Mouse (Mus musculus): ENCODE results near the gene Gpx2. TPM values are rescaled to one million over a fixed set of nuclear protein-coding genes. Genes with fewer than 3 reads are reported as not detected.
"Not testable (repeated sequence)": the region's sequence is repeated elsewhere in the genome, so short reads cannot be mapped to it uniquely, and the experiment has no call there.

The Gpx2 gene
- polyA plus RNA-seq, 1 experiment from 2014 or later, result 0.11 TPM

DNA sequence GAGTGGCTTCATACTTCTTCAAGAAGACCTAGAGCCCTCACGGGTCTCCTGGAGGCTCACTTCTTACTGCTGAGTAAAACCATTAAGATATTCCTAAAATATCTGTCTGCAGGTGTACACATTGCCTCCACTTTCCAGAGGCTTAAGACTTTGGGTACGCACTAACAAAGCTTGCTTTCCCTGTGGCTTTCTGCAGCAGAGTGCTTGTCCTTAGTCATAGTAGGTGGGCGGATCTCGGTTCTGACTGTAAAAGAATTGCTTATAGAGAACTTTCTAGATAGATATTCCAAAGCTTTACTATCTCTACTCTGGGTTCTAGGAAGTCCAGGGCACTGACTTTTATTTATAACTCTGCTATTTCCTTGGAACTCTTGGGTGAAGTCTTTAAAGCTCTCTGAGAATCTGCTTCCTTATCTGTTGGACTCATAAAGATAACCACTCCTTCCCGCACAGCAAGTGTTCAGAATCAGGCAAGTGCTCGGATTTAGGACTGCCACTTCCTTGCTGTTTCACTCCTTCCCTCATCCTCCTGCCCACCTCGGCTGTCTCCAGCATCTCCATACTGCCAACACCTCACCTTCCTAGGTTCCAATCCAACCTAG is 1.7 kb upstream of the Gpx2 start:
- H3K27me3 ChIP-seq (ENCODE audit: control insufficient read depth, insufficient read depth, low read depth, low read length), result no peaks in the 10 kb centered on the region; the same call in 1 of the 2 replicates
- H3K9me3 ChIP-seq (replicated peaks; ENCODE audit: control insufficient read depth, low read length, poor library complexity, severe bottlenecking), result no peaks in the 10 kb centered on the region
- H3K9ac ChIP-seq (ENCODE audit: low read depth, low read length), result no peak overlapping the region
- H3K4me3 ChIP-seq (ENCODE audit: low read depth, low read length), result no peak overlapping the region
- no peaks in the 10 kb centered on the region for H3K4me1 ChIP-seq (ENCODE audit: control insufficient read depth, insufficient read depth, low read length)
- no peak overlapping the region for H3K27ac ChIP-seq (ENCODE audit: low read length)
- no peak for ATAC-seq
- H3K4me2 ChIP-seq (ENCODE audit: low read length), result no peak overlapping the region
- peaks cover 2% of the 10 kb centered on the region; the same call in 1 of the 2 replicates for H3K36me3 ChIP-seq (ENCODE audit: control insufficient read depth, insufficient read depth, low read length)
- 92% methylated on average over 7 of the region's 7 CpGs for WGBS

DNA sequence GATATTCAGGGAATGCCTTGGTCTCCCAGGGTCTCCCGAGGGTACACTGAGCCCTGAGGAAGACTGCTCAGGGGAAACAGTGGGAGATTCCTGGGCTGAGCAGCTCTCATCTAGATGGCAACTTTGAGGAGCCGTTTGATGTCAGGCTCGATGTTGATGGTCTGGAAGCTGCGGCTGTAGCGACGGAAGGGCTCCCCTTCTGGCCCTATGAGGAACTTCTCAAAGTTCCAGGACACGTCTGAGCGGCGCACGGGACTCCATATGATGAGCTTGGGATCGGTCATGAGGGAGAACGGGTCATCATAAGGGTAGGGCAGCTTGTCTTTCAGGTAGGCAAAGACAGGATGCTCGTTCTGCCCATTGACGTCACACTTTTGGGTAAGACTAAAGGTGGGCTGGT is 2.8 kb downstream of the Gpx2 start:
- H3K4me2 ChIP-seq (ENCODE audit: low read length), result not testable (repeated sequence)
- 45% methylated on average over 14 of the region's 14 CpGs for WGBS

DNA sequence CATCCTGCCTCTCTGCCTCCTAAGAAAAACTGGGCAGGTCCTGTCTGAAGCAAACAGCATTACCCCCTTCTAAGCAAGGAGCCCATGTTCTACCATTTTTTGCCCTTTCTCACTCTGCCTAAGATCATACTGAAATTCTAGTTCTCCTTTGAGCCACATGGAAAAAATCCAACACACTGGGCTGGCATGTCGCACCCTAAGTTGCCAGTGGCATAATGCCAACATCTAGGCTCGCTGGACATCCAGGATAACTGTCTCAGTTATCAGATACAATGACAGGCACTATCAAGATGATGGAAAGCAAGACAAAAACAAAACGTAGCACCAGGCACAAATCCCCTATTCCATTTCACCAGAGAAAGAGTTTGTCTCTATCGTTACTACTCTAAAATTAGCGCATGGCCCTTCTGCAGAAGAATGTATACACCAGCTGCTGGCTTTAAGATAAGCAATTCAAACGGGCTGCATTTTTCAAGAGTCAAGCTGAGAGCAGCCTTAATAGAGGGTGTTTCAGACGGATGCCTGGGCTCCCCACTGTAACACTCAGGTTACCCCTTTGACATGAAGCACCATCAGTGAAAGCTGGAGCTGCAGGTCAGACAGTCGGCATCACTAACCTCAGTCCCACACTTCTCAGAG is 4.8 kb downstream of the Gpx2 start:
- WGBS, result 53% methylated on average over 8 of the region's 8 CpGs
- H3K4me3 ChIP-seq (ENCODE audit: low read depth, low read length), result no peak overlapping the region
- H3K27me3 ChIP-seq (ENCODE audit: control insufficient read depth, insufficient read depth, low read depth, low read length), result no peaks in the 10 kb centered on the region
- no peak overlapping the region for H3K27ac ChIP-seq (ENCODE audit: low read length)
- H3K9ac ChIP-seq (ENCODE audit: low read depth, low read length), result no peak overlapping the region
- H3K9me3 ChIP-seq (replicated peaks; ENCODE audit: control insufficient read depth, low read length, poor library complexity, severe bottlenecking), result no peaks in the 10 kb centered on the region
- ATAC-seq, result no peak
- H3K4me2 ChIP-seq (ENCODE audit: low read length), result no peak overlapping the region
- H3K36me3 ChIP-seq (ENCODE audit: control insufficient read depth, insufficient read depth, low read length), result no peaks in the 10 kb centered on the region
- no peaks in the 10 kb centered on the region for H3K4me1 ChIP-seq (ENCODE audit: control insufficient read depth, insufficient read depth, low read length)

More for the DNA sequence above, 2.8 kb downstream of the Gpx2 start:
- not testable (repeated sequence) for H3K36me3 ChIP-seq (ENCODE audit: control insufficient read depth, insufficient read depth, low read length); H3K9me3 ChIP-seq (replicated peaks; ENCODE audit: control insufficient read depth, low read length, poor library complexity, severe bottlenecking); H3K9ac ChIP-seq (ENCODE audit: low read depth, low read length); ATAC-seq; H3K27ac ChIP-seq (ENCODE audit: low read length); H3K4me3 ChIP-seq (ENCODE audit: low read depth, low read length); H3K27me3 ChIP-seq (ENCODE audit: control insufficient read depth, insufficient read depth, low read depth, low read length); H3K4me1 ChIP-seq (ENCODE audit: control insufficient read depth, insufficient read depth, low read length)

DNA sequence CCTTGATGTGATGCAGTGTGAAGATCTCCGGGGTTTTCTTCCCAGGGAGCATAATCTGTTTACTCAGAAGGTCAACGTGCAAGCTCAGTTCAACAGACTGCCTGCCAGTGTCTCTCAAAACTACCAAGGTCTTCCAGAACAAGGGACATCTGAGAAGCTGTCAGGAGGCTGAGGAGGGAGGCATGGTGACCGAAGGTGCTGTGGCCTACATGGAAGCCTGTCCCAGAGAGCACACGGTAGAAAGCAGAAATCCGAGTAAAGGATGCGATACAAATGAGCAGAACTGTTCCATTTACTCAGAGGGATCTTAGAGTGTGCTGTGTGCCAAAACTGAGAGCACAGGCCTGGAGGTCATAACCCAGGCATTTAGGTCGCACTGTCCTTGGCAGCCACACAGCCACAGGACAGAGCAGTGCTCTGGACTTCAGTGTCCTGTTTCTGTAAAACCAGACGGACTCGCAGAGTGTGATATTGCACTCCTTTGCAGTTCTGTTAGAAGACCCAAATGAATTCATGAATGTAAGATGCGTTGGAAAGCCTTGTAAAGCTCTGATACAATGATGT is 11.2 kb downstream of the Gpx2 start:
- Histone ChIP-seq H3K36me3 (ENCODE audit: control insufficient read depth, insufficient read depth, low read length) (no peaks in the 10 kb centered on the region), H3K27me3 (ENCODE audit: control insufficient read depth, insufficient read depth, low read depth, low read length) (no peaks in the 10 kb centered on the region), H3K4me1 (ENCODE audit: control insufficient read depth, insufficient read depth, low read length) (no peaks in the 10 kb centered on the region), H3K9ac (ENCODE audit: low read depth, low read length) (no peak overlapping the region), H3K9me3 (replicated peaks; ENCODE audit: control insufficient read depth, low read length, poor library complexity, severe bottlenecking) (no peaks in the 10 kb centered on the region), H3K4me2 (ENCODE audit: low read length) (no peak overlapping the region), H3K27ac (ENCODE audit: low read length) (no peak overlapping the region), H3K4me3 (ENCODE audit: low read depth, low read length) (no peak overlapping the region)
- 72% methylated on average over 10 of the region's 10 CpGs for WGBS
- no peak for ATAC-seq

DNA sequence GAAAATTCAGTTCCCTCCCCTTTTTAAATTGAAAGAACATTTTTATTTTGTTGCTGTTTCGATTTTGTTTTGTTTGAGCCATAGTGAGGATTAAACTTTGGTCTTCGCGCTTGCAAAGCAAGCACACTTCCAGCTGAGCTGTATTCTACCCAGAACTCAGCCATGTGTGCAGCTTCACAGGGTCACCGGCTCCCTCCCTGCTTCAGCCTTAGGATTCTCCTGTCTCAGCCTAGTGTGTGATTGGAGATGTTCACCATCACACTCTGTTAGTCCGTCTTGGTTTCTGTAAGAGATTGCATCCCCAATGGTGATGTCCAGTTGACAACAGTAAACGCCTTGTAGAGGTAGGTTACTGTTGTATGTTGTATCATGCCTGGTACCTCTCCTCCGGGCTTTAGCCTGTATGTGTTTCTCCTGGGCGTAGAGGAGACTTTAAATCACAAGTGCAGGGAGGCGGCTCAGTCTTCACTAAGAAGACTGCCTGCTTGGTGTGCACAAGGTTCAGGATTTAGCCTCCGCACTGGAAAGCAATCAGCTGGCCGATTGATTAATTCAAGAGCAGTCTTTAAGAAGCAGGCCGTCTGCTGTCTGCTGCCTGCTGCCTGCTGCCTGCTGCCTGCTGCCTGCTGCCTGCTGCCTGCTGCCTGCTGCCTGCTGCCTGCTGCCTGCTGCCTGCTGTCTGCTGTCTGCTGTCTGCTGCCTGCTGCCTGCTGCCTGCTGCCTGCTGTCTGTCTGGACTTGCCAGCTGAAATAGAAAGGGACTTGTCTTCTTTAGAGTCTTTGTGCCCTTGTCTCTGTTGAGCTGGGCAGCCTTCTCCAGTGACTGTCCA is 14.5 kb downstream of the Gpx2 start:
- no peak for ATAC-seq
- Histone ChIP-seq H3K9me3 (replicated peaks; ENCODE audit: control insufficient read depth, low read length, poor library complexity, severe bottlenecking) (no peaks in the 10 kb centered on the region), H3K9ac (ENCODE audit: low read depth, low read length) (no peak overlapping the region), H3K27ac (ENCODE audit: low read length) (peak overlapping the region; percentile 13; the same call in 1 of the 2 replicates), H3K4me3 (ENCODE audit: low read depth, low read length) (no peak overlapping the region), H3K4me2 (ENCODE audit: low read length) (no peak overlapping the region), H3K27me3 (ENCODE audit: control insufficient read depth, insufficient read depth, low read depth, low read length) (no peaks in the 10 kb centered on the region), H3K4me1 (ENCODE audit: control insufficient read depth, insufficient read depth, low read length) (no peaks in the 10 kb centered on the region), H3K36me3 (ENCODE audit: control insufficient read depth, insufficient read depth, low read length) (no peaks in the 10 kb centered on the region)
- WGBS, result 49% methylated on average over 12 of the region's 12 CpGs

DNA sequence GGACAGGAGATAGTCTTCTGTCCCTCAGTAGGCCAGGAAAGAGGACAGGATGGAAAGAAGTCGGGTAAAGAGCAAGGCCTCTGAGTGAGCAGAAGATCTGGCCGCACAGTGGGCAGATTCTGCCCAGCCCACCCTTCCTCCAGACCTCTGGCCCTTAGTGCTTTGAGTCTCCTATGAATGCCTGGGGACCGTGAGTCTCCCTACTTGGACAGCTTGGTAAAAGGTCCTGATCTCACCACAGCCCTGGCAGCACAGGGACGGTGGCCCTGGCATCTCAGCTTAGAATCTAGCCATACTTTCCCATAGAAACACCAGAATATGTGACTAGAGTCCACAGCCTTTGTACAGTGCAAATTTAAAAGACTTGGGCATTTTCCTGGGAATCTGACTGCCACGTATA is 15.4 kb downstream of the Gpx2 start:
- Histone ChIP-seq H3K9me3 (replicated peaks; ENCODE audit: control insufficient read depth, low read length, poor library complexity, severe bottlenecking) (no peaks in the 10 kb centered on the region), H3K4me2 (ENCODE audit: low read length) (no peak overlapping the region), H3K9ac (ENCODE audit: low read depth, low read length) (no peak overlapping the region), H3K27me3 (ENCODE audit: control insufficient read depth, insufficient read depth, low read depth, low read length) (no peaks in the 10 kb centered on the region), H3K4me1 (ENCODE audit: control insufficient read depth, insufficient read depth, low read length) (no peaks in the 10 kb centered on the region), H3K4me3 (ENCODE audit: low read depth, low read length) (no peak overlapping the region), H3K36me3 (ENCODE audit: control insufficient read depth, insufficient read depth, low read length) (no peaks in the 10 kb centered on the region), H3K27ac (ENCODE audit: low read length) (no peak overlapping the region)
- 69% methylated on average over 5 of the region's 5 CpGs for WGBS
- ATAC-seq, result no peak

DNA sequence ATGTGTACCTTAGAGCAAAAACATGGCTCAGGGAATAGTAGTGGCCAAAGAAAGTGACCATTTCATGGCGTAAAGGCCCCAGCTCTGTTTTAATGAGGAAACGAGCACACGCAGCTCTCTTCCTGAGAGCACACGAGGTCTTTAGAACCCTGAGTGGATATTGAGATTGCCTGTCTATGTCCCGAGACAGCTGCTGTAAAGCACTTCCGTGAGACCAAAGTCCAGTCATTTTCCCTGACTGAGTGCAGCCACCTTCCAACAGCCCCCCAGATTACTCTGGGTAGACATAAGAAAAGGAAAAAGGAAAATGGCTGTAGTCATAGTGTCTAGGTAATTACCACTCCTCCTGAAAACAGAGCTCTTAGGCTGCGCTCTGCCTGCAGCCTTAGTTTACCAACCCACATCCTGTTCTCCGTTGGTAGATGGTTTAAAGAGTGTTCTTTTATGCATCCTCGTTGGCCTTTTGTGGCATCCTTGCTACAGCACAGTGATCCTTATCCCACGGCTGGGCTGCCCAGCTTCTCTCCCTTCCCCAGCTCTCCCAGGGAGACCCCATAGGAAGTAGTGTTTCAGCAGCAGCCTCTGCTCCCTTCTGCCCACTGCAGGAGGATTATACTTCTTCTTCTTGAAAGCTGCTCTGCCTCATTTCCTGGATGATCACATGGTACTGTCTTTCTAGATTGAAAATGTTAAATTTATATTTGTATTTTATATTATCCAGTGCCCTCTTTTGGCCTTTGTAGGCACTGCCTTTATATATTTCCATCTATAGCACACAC is 16.9 kb downstream of the Gpx2 start:
- Histone ChIP-seq H3K27me3 (ENCODE audit: control insufficient read depth, insufficient read depth, low read depth, low read length) (no peaks in the 10 kb centered on the region), H3K4me3 (ENCODE audit: low read depth, low read length) (no peak overlapping the region), H3K27ac (ENCODE audit: low read length) (no peak overlapping the region), H3K9me3 (replicated peaks; ENCODE audit: control insufficient read depth, low read length, poor library complexity, severe bottlenecking) (no peaks in the 10 kb centered on the region), H3K9ac (ENCODE audit: low read depth, low read length) (no peak overlapping the region), H3K4me1 (ENCODE audit: control insufficient read depth, insufficient read depth, low read length) (no peaks in the 10 kb centered on the region), H3K36me3 (ENCODE audit: control insufficient read depth, insufficient read depth, low read length) (no peaks in the 10 kb centered on the region), H3K4me2 (ENCODE audit: low read length) (no peak overlapping the region)
- ATAC-seq, result no peak
- 88% methylated on average over 10 of the region's 10 CpGs for WGBS

DNA sequence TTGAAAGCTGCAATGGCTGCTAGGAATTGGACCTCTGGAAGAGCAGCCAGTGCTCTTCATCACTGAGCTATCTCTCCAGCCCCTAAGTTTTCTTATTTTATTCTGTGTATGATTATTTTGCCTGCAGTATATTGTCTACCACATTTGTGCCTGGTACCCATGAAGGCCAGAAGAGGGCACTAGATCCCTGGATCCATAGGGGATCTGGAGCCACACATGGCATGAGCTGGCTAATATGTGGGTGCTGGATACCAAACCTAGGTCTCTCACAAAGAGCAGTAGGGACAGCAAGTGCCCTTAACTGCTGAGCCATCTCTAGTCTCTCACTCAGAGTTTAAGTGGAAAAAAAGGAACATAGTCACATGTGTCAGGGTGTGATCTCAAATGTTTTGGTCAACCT is 17.5 kb downstream of the Gpx2 start:
- H3K27ac ChIP-seq (ENCODE audit: low read length), result no peak overlapping the region
- H3K4me1 ChIP-seq (ENCODE audit: control insufficient read depth, insufficient read depth, low read length), result no peaks in the 10 kb centered on the region
- ATAC-seq, result no peak
- H3K27me3 ChIP-seq (ENCODE audit: control insufficient read depth, insufficient read depth, low read depth, low read length), result no peaks in the 10 kb centered on the region
- H3K9me3 ChIP-seq (replicated peaks; ENCODE audit: control insufficient read depth, low read length, poor library complexity, severe bottlenecking), result no peaks in the 10 kb centered on the region
- no peak overlapping the region for H3K9ac ChIP-seq (ENCODE audit: low read depth, low read length)
- H3K4me3 ChIP-seq (ENCODE audit: low read depth, low read length), result no peak overlapping the region
- no peaks in the 10 kb centered on the region for H3K36me3 ChIP-seq (ENCODE audit: control insufficient read depth, insufficient read depth, low read length)
- no peak overlapping the region for H3K4me2 ChIP-seq (ENCODE audit: low read length)

All from midbrain, embryonic 16.5 days (tissue).